Mouse (Mus musculus): Measurements from ENCODE around the gene Gm20661. TPM values are rescaled to one million over a fixed set of nuclear protein-coding genes. Genes with fewer than 3 reads are reported as not detected.

Gene Gm20661
- total RNA-seq, 2 experiments from 2014 or later, result 0.29 TPM; not detected in 1

GRCm38 (mm10) chr9:107966676-107967075, 16.2 kb upstream of the Gm20661 start:
- no peak for DNase-seq (ENCODE audit: low spot score in 2 of 2)

DNA sequence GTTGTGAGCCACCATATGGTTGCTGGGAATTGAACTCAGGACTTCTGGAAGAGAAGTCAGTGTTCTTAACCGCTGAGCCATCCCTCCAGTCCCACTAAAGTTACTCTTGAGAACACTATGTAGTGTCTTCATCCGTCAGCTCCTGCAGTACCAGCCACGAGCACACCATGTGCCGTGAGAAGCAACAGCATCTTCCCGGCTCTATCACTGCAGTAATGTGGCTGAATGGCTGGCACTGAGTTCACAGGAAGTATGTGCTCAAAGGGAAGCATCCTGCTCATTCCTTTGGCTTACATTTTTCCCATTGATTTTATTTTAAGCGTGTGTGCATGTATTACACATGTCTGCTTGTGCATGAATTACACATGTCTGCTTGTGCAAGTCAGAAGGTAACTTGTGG, 15.4 kb upstream of the Gm20661 start:
- no peak for DNase-seq (ENCODE audit: low spot score in 2 of 2)

GRCm38 (mm10) chr9:107968531-107968930, 14.3 kb upstream of the Gm20661 start:
- no peak for DNase-seq (ENCODE audit: low spot score in 2 of 2)

- no peak for DNase-seq (ENCODE audit: low spot score in 2 of 2)
Measured at GRCm38 (mm10) chr9:107970311-107970710, 12.5 kb upstream of the Gm20661 start.

GRCm38 (mm10) chr9:107971690-107972541, 10.9 kb upstream of the Gm20661 start:
- DNase-seq (ENCODE audit: low spot score in 2 of 2), result no peak

GRCm38 (mm10) chr9:107974491-107975171, 8.2 kb upstream of the Gm20661 start:
- no peak for DNase-seq (ENCODE audit: low spot score in 2 of 2)

DNA sequence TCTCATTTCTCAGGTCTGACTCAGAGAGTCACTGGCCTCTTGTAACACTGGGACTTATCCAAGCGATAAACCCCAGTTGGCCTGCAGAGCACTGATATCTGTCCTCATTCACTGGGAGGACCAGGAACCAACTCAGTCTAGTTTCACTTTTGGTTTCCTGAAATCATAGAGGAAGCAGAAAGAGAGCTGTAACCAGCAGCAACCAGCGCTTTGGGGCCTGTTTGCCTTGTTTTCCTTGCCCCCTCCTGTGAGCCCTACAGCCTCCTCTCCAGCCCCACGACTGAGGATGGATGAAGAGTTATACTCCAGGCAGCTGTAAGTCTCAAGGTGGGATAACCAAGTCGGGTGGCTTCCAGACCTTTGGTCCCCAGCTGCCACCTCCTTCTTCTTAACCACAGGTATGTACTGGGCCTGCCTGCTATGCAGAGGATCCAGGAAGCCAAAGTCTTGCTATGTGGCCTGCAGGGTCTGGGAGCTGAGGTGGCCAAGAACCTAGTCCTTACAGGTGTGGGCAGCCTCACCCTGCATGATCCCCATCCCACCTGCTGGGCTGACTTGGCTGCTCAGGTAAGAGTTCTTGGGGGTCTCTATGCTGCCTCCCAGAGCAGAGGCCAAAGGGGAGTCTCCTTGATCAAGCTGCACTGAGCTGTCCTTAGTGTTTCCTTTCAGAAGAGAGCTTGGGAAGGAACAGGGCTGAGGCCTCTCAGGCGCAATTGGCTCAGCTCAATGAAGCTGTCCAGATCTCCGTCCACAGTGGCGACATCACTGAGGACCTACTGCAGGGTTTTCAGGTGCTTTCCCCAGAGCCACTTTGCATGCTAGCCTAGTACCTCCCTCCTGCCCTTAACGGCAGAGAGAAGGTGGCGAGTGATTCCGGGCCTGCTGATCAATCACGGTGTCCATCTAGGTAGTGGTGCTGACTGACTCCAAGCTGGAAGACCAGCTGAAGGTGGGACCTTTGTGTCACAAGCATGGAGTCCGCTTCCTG, 7.2 kb upstream of the Gm20661 start, which contains the start of gene Uba7:
Gene Uba7, plus strand, starts transcription at position 107 of the 988 bp plus-strand sequence.
- DNase-seq (ENCODE audit: low spot score in 2 of 2), result no peak

- DNase-seq (ENCODE audit: low spot score in 2 of 2), result no peak
Measured at GRCm38 (mm10) chr9:107978815-107979214, 4.0 kb upstream of the Gm20661 start.

GRCm38 (mm10) chr9:107981684-107982605, 913 bp upstream of the Gm20661 start:
- DNase-seq (ENCODE audit: low spot score in 2 of 2), result no peak

DNA sequence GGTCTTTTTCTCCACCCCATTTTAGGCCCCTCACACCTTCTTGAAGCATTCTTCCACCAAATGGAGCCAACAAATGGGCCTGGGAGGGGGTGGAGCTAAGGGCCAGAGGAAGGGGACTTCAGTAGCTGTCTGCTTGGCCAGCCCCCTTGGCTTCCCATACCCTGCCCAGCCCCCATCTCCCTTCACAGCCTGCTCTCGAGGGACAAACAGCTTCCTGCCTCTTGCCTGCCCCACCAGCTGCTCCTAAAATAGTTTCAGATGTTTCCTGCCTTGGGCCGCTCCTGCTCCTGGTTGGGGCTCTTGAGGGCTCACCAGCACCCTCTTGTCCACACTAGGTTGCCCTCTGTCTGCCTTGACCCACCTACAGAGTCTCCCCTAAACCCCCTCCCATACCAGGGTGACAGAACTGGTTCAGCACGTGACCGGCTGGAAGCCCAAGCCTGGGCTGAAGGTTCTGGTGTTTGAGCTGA, 598 bp downstream of the Gm20661 start:
- DNase-seq (ENCODE audit: low spot score in 2 of 2), result peak in 1 of 2 experiments; percentile 56

DNA sequence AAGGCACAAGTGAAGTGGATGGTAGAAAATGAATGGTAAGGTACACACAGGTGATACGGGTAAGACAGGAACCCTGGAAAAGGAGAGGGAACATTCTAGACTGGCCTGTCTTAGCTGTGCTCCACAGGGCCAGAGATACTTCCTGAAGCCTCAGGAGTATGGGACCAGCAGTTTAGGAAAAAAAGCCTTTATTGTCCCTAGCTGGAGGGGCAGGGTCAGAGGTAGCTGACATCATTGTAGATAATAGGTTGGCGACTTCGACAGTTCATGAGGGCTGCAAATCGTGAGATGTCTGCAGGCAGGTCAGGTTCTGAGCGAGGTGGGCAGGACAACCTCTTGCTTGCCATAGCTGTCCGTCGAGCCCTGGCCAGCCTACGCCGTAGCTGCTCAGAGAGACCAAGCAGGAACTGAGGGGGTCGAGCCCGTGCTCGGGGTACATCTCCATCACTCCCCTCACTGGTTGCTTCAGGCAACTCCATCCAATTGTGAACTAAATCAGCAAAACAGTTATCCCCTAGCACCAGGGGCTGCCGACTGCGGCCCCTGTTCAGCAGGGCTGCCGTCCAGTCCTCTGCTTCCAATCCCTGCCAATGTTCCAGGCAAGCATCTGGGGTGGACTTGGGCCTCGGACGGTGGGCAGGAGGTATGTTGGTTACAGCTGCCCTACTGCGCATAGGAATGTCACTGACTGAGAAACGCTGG, 1.3 kb downstream of the Gm20661 start:
- DNase-seq (ENCODE audit: low spot score in 2 of 2), result no peak

- no peak for DNase-seq (ENCODE audit: low spot score in 2 of 2)
Measured at GRCm38 (mm10) chr9:107984754-107985055, 1.8 kb downstream of the Gm20661 start.

DNA sequence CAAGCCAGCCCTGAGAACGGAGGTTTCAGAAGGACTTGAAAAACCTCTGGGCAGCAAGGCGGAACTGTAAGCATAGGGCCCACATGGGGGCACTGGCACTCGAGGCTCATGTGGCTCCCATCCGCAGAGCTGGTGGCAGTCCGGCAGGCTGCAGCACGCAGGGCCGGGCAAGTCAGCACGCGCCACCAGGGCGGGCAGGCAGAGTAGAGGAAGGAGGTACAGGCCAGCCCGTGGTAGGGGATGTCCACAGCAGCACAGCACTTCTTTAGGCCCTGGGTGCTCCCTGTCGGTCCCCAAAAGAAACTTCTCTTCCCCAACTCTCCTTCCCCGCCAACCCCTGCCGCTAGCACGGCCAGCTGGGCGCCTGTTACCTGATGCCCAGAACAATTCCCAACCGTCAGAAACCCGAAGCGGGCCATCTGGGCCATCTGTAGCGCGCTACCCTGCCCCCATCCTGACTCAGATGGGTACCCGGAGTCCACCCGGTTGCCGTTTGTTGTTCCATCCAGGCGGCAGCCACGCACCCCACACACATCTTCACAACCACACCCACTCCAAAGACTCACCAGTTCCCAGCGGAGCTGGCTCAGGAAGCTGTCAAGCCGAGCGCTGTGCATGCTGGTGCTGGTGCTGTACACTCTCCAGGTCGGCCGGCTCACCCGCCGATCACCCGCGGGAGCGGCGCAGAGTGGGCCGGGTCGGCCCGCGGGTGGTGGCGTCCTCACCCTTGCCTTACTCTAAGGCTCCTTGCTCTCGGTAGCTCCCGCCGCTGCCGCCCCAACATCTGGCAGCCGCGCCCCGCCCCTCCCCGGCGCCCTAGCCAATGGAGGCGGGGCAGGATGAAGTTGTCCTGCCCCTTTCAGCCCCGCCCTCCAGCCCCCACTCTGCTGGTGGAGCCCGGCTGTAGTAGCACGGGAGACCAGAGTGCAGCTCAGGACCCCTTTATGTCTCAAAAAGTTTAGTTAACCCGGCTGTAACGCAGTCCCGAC, 2.6 kb downstream of the Gm20661 start, which contains the start of gene Inka1:
Gene Inka1, minus strand, starts transcription at position 749 of the 989 bp plus-strand sequence.
- peak; percentile 87 to 92 for DNase-seq (ENCODE audit: low spot score in 2 of 2)

GRCm38 (mm10) chr9:107986376-107986775, 3.5 kb downstream of the Gm20661 start:
- DNase-seq (ENCODE audit: low spot score in 2 of 2), result peak; percentile 79 to 82

DNA sequence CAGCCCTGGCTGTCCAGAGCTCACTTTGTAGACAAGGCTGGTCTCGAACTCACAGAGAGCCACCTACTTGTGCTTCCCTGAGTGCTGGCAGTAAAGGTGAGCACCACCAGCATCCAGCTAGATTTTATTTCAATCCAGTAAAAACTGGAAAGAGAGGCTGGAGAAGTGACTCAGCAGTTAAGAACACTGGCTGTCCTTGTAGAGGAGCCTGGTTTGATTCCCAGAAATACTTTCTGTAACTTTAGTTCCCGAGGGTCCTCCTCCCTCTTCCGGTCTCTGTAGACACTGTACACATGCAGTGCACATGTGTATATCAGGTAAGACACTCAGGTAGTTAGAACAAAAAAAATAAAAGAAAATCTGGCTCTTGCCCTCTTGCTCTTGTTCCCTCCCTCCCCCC, 5.1 kb downstream of the Gm20661 start:
- DNase-seq (ENCODE audit: low spot score in 2 of 2), result no peak

DNA sequence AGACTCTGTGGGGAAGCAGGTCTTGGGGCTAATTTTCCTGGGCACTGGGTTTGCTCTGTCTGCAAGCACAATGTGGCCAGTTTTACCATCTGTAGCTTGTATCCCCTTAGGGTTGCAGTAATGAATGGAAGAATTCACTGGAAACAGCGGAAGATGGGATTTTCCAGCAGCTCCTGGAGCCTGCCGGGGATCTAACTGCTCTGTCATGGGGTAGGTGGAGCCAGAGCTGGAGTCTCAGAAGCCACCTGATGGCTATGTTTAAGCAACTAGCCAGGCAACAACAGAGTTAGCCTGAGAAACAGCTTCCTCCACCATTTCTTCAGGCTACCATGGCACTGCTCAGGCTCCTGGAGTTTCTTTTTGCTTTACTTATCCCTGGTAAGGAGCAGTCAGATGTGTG, 9.3 kb downstream of the Gm20661 start, which contains the start of gene Cdhr4:
Gene Cdhr4, plus strand, starts transcription at position 301 of the 400 bp plus-strand sequence.
- DNase-seq (ENCODE audit: low spot score in 2 of 2), result no peak

- no peak for DNase-seq (ENCODE audit: low spot score in 2 of 2)
Measured at GRCm38 (mm10) chr9:107993013-107993412, 10.2 kb downstream of the Gm20661 start.

GRCm38 (mm10) chr9:107994464-107994863, 11.6 kb downstream of the Gm20661 start:
- no peak for DNase-seq (ENCODE audit: low spot score in 2 of 2)

Measured in adrenal gland, adult 18-20 months (tissue).